Mouse (Mus musculus) effector memory CD4-positive, alpha-beta T cell, adult 5 months (primary cell): ENCODE measurements around the gene Exoc7. TPM values are rescaled to one million over a fixed set of nuclear protein-coding genes. Genes with fewer than 3 reads are reported as not detected.

Experiments used
- polyA plus RNA-seq: library from polyadenylated mRNA; unstranded; fragments of 100-300 nt; shearing (Covaris generic); gene quantifications from one replicate; pipeline ENCODE4 v1.2.1, GENCODE M21; 2017

Exoc7 gene
- 46.4 TPM for polyA plus RNA-seq

DNA sequence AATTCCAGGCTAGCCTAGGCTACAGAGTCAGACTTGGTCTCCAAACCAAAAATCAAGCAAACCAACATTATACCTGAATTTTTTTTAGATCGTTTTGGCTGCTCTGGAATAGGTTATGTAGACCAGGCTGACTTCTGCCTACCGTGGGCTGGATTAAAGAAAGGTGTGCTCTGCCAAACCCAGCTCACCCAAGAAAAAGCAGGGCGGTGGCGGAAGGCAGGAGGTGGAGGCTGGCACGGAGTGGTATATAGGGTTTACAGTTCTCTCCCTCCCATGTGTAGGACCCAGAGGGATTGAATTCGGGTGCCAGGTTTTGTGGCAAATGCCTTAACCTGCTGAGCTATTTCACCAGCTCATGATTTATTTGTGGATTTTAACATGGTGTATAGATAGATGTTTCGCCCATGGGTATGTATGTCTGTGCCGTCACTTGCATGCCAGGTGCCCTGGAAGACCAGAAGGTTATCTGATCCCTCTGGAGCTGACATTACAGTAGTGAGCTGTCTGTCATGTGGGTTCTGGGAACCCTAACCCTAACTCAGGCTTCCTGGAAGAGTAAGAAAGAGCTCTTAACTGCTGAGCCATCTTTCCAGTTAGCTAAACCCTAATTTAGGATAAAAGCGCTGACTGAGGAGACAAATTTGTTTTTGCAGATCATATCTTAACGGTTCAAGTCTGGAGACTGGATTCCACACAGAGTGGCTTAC lies at the start of gene Exoc7:
TSS of gene Exoc7 (minus strand) at position 215 of the 707 bp plus-strand sequence.

DNA sequence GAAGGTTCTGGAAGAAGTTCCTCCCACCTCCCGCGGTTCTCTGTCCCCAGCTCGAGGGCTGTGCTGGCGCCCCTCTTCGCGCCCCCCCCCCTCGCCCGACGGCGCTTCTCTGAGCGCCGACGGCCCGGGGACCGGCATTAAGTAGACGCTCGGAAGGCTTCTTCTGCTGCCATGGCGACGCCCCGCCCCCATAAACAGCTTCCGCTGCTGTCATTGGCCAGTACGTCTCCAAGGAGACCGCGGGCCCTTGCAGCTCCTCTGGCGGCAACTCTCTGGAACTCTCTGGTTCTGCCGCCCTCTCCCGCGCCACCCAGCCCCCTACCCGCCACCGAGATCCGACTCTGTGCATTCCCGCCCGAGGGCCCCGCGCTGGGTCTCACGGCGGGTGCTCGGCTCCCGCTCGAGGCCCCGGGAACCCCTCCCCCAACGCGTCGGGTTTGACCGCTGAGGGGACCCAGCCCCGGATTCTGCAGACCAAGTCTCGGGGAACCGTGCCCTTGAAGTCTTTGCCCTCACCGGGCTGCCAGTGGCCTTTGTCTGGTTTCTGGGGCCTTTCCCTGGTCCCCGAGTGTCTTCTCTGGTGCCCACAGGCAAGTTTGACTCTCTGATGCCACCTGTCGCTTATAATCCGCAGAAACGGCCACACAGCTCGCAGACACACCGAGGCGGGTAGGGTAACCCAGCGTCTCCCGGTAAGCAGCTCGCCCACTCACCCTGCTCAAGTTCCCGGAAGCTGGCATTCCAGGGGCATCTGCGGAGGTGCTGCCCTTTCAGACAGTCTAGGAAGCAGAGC lies 28.4 kb upstream of the Exoc7 start, which contains the start of gene Foxj1:
TSS of gene Foxj1 (minus strand) at position 156 of the 793 bp plus-strand sequence.

GRCm38 (mm10) chr11:116280751-116281663 lies 26.0 kb downstream of the Exoc7 start, which contains the start of gene Galr2:
Galr2 (plus strand) TSS chr11:116280939.

GRCm38 (mm10) chr11:116274045-116274666 lies 32.9 kb downstream of the Exoc7 start, which contains the start of gene Srp68:
Srp68 (minus strand) TSS chr11:116274217.

Other genes starting within 250 kb of the Exoc7 start
- gene Unc13d, start 229.3 kb downstream of the Exoc7 start, polyA plus RNA-seq: 80.3 TPM
- gene Wbp2, start 220.2 kb downstream of the Exoc7 start, polyA plus RNA-seq: 312 TPM
- gene Trim47, start 180.0 kb downstream of the Exoc7 start, polyA plus RNA-seq: 0.50 TPM
- gene Trim65, start 176.1 kb downstream of the Exoc7 start, polyA plus RNA-seq: 12.1 TPM
- 73.9 TPM for gene Mrpl38, start 168.4 kb downstream of the Exoc7 start, polyA plus RNA-seq
- 6.1 TPM for gene Fbf1, start 139.1 kb downstream of the Exoc7 start, polyA plus RNA-seq
- 27.9 TPM for gene Ten1, start 108.4 kb downstream of the Exoc7 start, polyA plus RNA-seq
- gene Acox1, start 108.2 kb downstream of the Exoc7 start, polyA plus RNA-seq: 20.6 TPM
- gene Evpl, start 69.2 kb downstream of the Exoc7 start, polyA plus RNA-seq: 0.10 TPM
- 60.8 TPM for gene Srp68, start 33.0 kb downstream of the Exoc7 start, polyA plus RNA-seq
- not detected for gene Galr2, start 26.3 kb downstream of the Exoc7 start, polyA plus RNA-seq
- gene Foxj1, start 28.2 kb upstream of the Exoc7 start, polyA plus RNA-seq: 0.24 TPM
- 98.2 TPM for gene Rnf157, start 105.8 kb upstream of the Exoc7 start, polyA plus RNA-seq
- gene Ubald2, start 126.9 kb upstream of the Exoc7 start, polyA plus RNA-seq: 963 TPM
- not detected for gene Qrich2, start 159.0 kb upstream of the Exoc7 start, polyA plus RNA-seq
- 118 TPM for gene Prpsap1, start 187.0 kb upstream of the Exoc7 start, polyA plus RNA-seq
- gene Sphk1, start 223.7 kb upstream of the Exoc7 start, polyA plus RNA-seq: 0.31 TPM